Mouse (Mus musculus): ENCODE results near the gene Cacna1c. TPM values are rescaled to one million over a fixed set of nuclear protein-coding genes. Genes with fewer than 3 reads are reported as not detected.
A peak's percentile ranks its signal among the peaks of the same experiment; 100 is the strongest.

Cacna1c gene
- total RNA-seq, 2 experiments from 2014 or later, result 3.6 to 4.9 TPM

DNA sequence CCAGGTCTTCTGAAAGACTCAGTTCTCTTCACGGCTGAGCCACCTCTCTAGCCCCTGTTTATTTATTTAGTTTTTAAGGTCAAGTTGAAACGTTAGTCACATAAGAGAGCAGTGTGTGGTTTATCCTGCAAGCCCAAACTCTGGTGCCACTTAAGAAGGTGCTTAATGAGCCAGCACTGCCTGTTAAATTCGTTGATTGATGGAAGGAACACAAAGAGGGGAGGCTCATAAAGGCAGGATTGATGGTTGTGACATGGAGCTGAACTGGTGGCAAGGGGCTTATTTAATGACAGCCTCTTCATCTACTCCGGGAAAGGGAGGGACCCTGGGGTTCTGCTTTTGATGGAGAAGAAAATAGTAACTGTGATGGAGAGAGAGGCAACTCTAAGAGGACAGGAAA lies 439.7 kb downstream of the Cacna1c start:
- intact Hi-C loops (cut with DNase I; ENCODE audit: low total_unique reads), result no loop called here

GRCm38 (mm10) chr6:118755768-118756167 lies 440.4 kb downstream of the Cacna1c start:
- intact Hi-C loops (cut with DNase I; ENCODE audit: low total_unique reads), result no loop called here
- no peak for DNase-seq

More for the DNA sequence above, 439.7 kb downstream of the Cacna1c start:
- DNase-seq, result no peak

GRCm38 (mm10) chr6:118754439-118754838 lies 441.8 kb downstream of the Cacna1c start:
- intact Hi-C loops (cut with DNase I; ENCODE audit: low total_unique reads), result no loop called here
- DNase-seq, result peak; percentile 42

DNA sequence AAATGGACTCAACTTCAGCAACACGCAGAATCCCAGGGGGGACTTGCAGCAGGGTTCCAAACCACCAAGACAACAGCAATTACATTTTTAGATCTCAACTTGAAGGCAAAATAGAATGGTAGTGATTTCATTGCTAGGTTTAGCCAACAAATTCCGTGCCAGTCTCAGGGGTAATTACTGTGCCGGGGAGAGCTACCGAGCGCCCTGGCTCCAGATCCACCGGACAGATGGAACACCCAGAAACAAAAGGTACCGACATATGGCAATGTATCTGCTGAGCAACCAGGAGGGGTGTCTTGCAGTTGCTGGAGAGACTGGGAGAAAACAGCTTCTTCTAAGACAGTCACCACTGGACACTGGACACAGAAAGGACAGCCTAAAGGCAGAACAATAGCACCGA lies 442.4 kb downstream of the Cacna1c start:
- no peak for DNase-seq
- intact Hi-C loops (cut with DNase I; ENCODE audit: low total_unique reads), result no loop called here

GRCm38 (mm10) chr6:118753064-118753463 lies 443.2 kb downstream of the Cacna1c start:
- intact Hi-C loops (cut with DNase I; ENCODE audit: low total_unique reads), result no loop called here
- DNase-seq, result no peak

DNA sequence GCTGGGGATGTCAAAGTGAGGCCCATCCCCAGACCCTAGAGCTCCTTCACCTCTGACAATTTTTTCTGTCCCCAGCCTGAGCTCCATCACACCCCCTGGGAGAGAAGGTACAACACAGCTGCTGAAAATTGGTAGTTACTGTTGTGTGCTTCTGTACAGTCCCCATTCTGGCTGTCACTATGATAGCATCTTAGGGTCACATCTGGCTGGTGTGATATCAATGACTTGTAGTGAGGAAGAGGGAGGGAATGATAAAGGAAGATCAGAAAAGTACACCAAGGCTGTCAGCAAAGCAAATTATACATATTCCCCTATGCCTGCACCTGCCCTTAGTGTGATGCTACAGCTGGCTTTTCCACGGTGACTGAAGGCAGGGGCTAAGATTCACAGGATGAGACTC lies 446.9 kb downstream of the Cacna1c start:
- no peak for DNase-seq
- intact Hi-C loops (cut with DNase I; ENCODE audit: low total_unique reads), result no loop called here

- no peak for DNase-seq
- intact Hi-C loops (cut with DNase I; ENCODE audit: low total_unique reads), result no loop called here
Observed at GRCm38 (mm10) chr6:118742701-118743100, 453.5 kb downstream of the Cacna1c start.

DNA sequence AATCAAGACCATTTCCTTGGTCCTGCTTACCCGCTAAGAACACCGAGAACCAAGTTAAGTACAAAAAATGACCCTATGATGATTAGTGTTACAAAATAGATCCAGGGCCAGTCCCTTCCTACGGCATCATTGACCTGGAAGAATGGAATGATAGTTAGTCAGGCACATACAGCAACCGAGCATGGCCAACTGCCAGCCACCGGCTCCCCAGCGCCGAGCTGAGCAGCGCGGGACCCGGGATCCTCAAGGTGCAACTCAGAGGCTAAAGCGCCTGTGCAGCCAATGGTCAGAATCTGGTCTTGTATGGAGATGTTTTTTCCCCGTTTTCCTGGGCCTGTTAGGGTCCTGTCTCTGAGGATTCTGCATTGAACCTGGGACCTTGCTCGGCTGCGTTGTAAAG lies 454.4 kb downstream of the Cacna1c start:
- DNase-seq, result no peak
- intact Hi-C loops (cut with DNase I; ENCODE audit: low total_unique reads), result no loop called here

- DNase-seq, result peak; percentile 40
- intact Hi-C loops (cut with DNase I; ENCODE audit: low total_unique reads), result no loop called here
Observed at GRCm38 (mm10) chr6:118739961-118740599, 456.1 kb downstream of the Cacna1c start.

DNA sequence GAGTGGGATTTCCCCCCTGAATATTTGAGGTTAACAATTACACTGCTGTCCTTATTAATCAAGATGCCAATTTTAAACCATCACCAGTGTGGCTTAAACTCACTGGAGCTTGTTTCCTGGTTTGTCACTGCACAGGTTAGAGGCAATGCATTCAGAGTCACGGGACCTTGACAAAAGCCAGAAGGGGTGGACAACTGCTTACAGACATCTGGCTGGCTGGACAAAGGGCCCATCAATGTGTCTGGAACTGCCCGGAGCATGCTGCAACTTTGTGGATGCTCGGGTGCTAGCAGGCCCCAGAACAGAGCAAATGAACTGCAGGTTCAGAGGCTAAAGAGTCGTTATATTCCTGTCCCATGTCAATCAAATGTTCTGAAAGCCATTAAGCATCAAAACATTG lies 456.9 kb downstream of the Cacna1c start:
- intact Hi-C loops (cut with DNase I; ENCODE audit: low total_unique reads), result no loop called here
- peak; percentile 15 for DNase-seq

GRCm38 (mm10) chr6:118738656-118739055 lies 457.6 kb downstream of the Cacna1c start:
- intact Hi-C loops (cut with DNase I; ENCODE audit: low total_unique reads), result no loop called here
- no peak for DNase-seq

DNA sequence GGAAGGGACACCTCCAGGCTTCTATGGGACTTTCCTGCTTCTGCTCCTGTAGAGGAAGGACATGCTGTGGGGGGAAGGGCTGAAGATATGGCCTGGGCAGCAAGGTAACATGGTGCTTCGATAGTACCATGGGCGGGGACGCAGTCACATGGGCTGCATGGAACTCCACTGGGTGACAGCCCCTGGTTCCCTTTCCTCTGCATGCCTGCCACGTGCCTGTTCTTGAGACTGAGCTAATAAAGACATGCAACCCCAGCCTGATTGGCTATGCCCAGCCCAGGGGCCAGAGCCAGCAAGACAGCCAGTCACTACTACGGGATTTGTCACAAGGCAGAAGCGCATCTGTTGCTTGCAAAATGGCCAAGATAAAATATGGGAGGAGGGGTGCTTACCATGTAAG lies 459.1 kb downstream of the Cacna1c start:
- intact Hi-C loops (cut with DNase I; ENCODE audit: low total_unique reads), result no loop called here
- DNase-seq, result no peak

DNA sequence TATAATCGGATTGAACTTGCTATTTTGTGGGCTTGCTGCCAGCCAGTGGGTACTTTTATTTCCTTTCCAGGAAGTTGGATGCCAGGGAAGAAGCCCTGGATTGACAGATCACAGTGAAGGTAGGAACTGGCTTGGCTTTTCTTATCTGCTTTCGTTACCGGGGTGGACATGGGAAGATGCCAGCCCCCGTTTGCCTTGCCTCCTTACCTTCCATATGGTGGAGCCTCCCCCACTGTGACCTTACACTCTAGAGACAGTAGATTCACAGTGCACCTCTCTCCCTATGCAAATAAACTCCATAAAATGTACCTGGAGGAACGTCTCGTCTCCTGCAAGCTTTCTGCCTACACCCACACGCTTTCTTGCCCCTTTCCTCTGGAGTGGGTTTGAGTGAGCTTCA lies 459.7 kb downstream of the Cacna1c start:
- intact Hi-C loops (cut with DNase I; ENCODE audit: low total_unique reads), result no loop called here
- DNase-seq, result no peak

- intact Hi-C loops (cut with DNase I; ENCODE audit: low total_unique reads), result no loop called here
- no peak for DNase-seq
Observed at GRCm38 (mm10) chr6:118735145-118735544, 461.1 kb downstream of the Cacna1c start.

DNA sequence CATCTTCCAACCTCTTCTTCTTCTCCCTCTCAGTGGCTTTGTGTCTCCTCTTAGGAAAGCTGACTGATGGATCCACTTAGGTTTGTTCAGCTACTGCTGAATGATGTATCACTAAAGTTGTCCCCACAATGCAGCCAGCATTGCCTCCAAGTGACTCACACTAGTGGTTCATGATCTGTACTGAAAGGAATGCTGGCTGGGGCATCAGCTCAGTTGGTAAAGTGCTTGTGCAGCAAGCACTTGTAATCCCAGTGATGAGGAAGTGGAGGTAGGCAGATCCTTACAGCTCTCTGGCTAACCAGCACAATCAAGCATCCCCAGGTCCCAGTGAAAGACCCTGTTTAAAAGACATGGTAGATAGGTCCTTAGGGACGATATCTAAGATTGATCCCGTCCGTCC lies 464.3 kb downstream of the Cacna1c start:
- intact Hi-C loops (cut with DNase I; ENCODE audit: low total_unique reads), result no loop called here
- DNase-seq, result no peak

- DNase-seq, result no peak
- intact Hi-C loops (cut with DNase I; ENCODE audit: low total_unique reads), result no loop called here
Observed at GRCm38 (mm10) chr6:118724908-118725307, 471.3 kb downstream of the Cacna1c start.

GRCm38 (mm10) chr6:118724388-118724787 lies 471.8 kb downstream of the Cacna1c start:
- intact Hi-C loops (cut with DNase I; ENCODE audit: low total_unique reads), result no loop called here
- DNase-seq, result no peak

DNA sequence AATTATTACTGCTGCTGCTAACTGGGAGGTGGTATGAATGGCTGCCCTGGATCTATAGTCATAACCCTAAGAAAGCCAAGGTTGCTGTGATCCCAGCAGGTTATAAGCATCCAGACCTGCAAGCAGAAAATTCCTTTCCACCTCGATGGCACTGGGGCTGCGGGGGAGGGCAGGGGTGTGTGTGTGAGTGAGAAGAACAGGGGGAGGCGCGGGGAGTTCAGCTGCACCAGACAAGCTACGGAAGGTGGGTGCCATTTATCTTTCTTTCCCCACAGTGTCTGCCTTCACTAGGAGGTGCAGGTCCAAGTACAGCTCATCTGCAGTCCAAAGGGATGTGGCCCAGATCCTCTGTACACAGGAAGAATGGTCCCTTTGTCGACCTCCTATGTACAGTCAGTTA lies 473.9 kb downstream of the Cacna1c start:
- no peak for DNase-seq
- intact Hi-C loops (cut with DNase I; ENCODE audit: low total_unique reads), result no loop called here

GRCm38 (mm10) chr6:118719486-118719885 lies 476.7 kb downstream of the Cacna1c start:
- DNase-seq, result no peak
- intact Hi-C loops (cut with DNase I; ENCODE audit: low total_unique reads), result no loop called here

GRCm38 (mm10) chr6:118713286-118713685 lies 482.9 kb downstream of the Cacna1c start:
- no peak for DNase-seq
- intact Hi-C loops (cut with DNase I; ENCODE audit: low total_unique reads), result no loop called here

- no peak for DNase-seq
- intact Hi-C loops (cut with DNase I; ENCODE audit: low total_unique reads), result no loop called here
Observed at GRCm38 (mm10) chr6:118711677-118712322, 484.4 kb downstream of the Cacna1c start.

Data from gastrocnemius, postnatal 14 days (tissue).